Mouse (Mus musculus) C2C12 (cell line): ENCODE data around the gene Mmrn1.

Experiments used
- CTCF ChIP-seq: IDR thresholded peaks from one replicate; pipeline ENCODE4 v1.5.1; 2011; ENCODE audit not compliant: control insufficient read depth, insufficient read depth, insufficient read length
- FOSL1 ChIP-seq: IDR thresholded peaks from one replicate; pipeline ENCODE4 v1.8.0; 2011; ENCODE audit warnings: mild to moderate bottlenecking, low read length; ENCODE audit not compliant: poor library complexity, insufficient read depth, severe bottlenecking
- MAX ChIP-seq: IDR thresholded peaks from one replicate; pipeline ENCODE4 v1.6.1; 2011; ENCODE audit warnings: mild to moderate bottlenecking, control low read depth
- MYOD1 ChIP-seq: IDR thresholded peaks from one replicate; pipeline ENCODE4 v1.6.1; 2011; ENCODE audit warnings: low read depth; ENCODE audit not compliant: control insufficient read depth, insufficient read length
- MYOG ChIP-seq: IDR thresholded peaks from one replicate; pipeline ENCODE4 v1.6.1; 2011; ENCODE audit not compliant: control insufficient read depth, insufficient read length; ENCODE audit errors: extremely low read depth
- USF1 ChIP-seq: IDR thresholded peaks from one replicate; pipeline ENCODE4 v1.6.1; 2011; ENCODE audit warnings: low read depth, mild to moderate bottlenecking, control low read depth, moderate library complexity

DNA sequence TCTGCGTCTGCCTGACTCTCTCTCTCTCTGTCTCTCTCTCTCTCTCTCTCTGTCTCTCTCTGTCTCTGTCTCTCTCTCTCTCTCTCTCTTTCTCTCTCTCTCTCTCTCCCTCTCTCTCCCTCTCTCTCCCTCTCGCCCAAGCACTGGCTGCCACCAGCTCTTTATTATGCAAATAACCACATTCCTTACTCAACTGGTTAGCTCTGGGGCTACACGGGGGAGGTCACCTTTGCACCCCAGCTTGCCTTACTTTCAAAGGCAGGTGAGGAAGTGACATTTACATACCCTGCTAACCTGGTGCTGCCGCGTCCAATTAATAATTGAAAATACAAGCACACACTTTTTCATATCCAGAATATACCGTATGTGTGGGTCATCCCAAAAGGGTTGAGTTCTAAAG lies 69.3 kb downstream of the Mmrn1 start:
- no peak for TF ChIP-seq MYOD1
- TF ChIP-seq CTCF = no peak
- TF ChIP-seq USF1 = no peak
- no peak for TF ChIP-seq MAX
- TF ChIP-seq MYOG = no peak
- no peak for TF ChIP-seq FOSL1
